Mouse (Mus musculus): ENCODE data around the gene Als2cl. TPM values are rescaled to one million over a fixed set of nuclear protein-coding genes. Genes with fewer than 3 reads are reported as not detected.

Gene Als2cl
- polyA plus RNA-seq, 1 experiment from 2014 or later, result 1.7 TPM

- no peak overlapping the region for H3K4me3 ChIP-seq (replicated peaks)
- 86% methylated on average over 12 of the region's 12 CpGs for WGBS
- no peak overlapping the region for H3K4me2 ChIP-seq
- ATAC-seq (ENCODE audit: low FRiP score), result no peak
- no peak overlapping the region for H3K9ac ChIP-seq
- H3K27me3 ChIP-seq, result no peaks in the 10 kb centered on the region
- H3K4me1 ChIP-seq, result no peaks in the 10 kb centered on the region
- H3K9me3 ChIP-seq, result no peaks in the 10 kb centered on the region
- no peaks in the 10 kb centered on the region for H3K36me3 ChIP-seq (replicated peaks)
- no peak overlapping the region for H3K27ac ChIP-seq
Observed at GRCm38 (mm10) chr9:110933850-110934437, 54.3 kb downstream of the Als2cl start.

GRCm38 (mm10) chr9:110935941-110936340 is 56.3 kb downstream of the Als2cl start:
- Histone ChIP-seq H3K27me3 (no peaks in the 10 kb centered on the region), H3K4me2 (no peak overlapping the region), H3K4me1 (no peaks in the 10 kb centered on the region), H3K27ac (no peak overlapping the region), H3K9me3 (no peaks in the 10 kb centered on the region), H3K36me3 (replicated peaks) (no peaks in the 10 kb centered on the region), H3K9ac (no peak overlapping the region), H3K4me3 (replicated peaks) (no peak overlapping the region)
- no peak for ATAC-seq (ENCODE audit: low FRiP score)
- WGBS, result 82% methylated on average over 7 of the region's 7 CpGs

- H3K27ac ChIP-seq, result no peak overlapping the region
- H3K4me1 ChIP-seq, result no peaks in the 10 kb centered on the region
- 80% methylated on average over 12 of the region's 12 CpGs for WGBS
- no peak for ATAC-seq (ENCODE audit: low FRiP score)
- H3K36me3 ChIP-seq (replicated peaks), result no peaks in the 10 kb centered on the region
- H3K27me3 ChIP-seq, result peaks cover 5% of the 10 kb centered on the region; the same call in 1 of the 2 replicates
- H3K4me3 ChIP-seq (replicated peaks), result no peak overlapping the region
- no peak overlapping the region for H3K9ac ChIP-seq
- H3K9me3 ChIP-seq, result no peaks in the 10 kb centered on the region
- no peak overlapping the region for H3K4me2 ChIP-seq
Observed at GRCm38 (mm10) chr9:110937506-110938490, 58.1 kb downstream of the Als2cl start.

GRCm38 (mm10) chr9:110944265-110944664 is 64.6 kb downstream of the Als2cl start:
- no peak overlapping the region for H3K4me2 ChIP-seq
- H3K4me3 ChIP-seq (replicated peaks), result no peak overlapping the region
- no peak for ATAC-seq (ENCODE audit: low FRiP score)
- H3K9ac ChIP-seq, result no peak overlapping the region
- WGBS, result 36% methylated on average over 13 of the region's 13 CpGs
- peaks cover 19% of the 10 kb centered on the region for H3K4me1 ChIP-seq
- peaks cover 65% of the 10 kb centered on the region for H3K27me3 ChIP-seq
- no peaks in the 10 kb centered on the region for H3K36me3 ChIP-seq (replicated peaks)
- H3K27ac ChIP-seq, result no peak overlapping the region
- no peaks in the 10 kb centered on the region for H3K9me3 ChIP-seq

GRCm38 (mm10) chr9:110945343-110945742 is 65.7 kb downstream of the Als2cl start:
- no peak overlapping the region for H3K9ac ChIP-seq
- H3K4me3 ChIP-seq (replicated peaks), result no peak overlapping the region
- peaks cover 66% of the 10 kb centered on the region for H3K27me3 ChIP-seq
- H3K4me1 ChIP-seq, result peaks cover 19% of the 10 kb centered on the region
- no peak overlapping the region for H3K4me2 ChIP-seq
- H3K9me3 ChIP-seq, result no peaks in the 10 kb centered on the region
- ATAC-seq (ENCODE audit: low FRiP score), result no peak
- WGBS, result 24% methylated on average over 18 of the region's 18 CpGs
- H3K36me3 ChIP-seq (replicated peaks), result no peaks in the 10 kb centered on the region
- H3K27ac ChIP-seq, result no peak overlapping the region

- 13% methylated on average over 11 of the region's 11 CpGs for WGBS
- Histone ChIP-seq H3K4me3 (replicated peaks) (no peak within 1 kb of the TSS), H3K27ac (no peak within 1 kb of the TSS), H3K4me2 (peak within 1 kb of the TSS; percentile 37), H3K27me3 (peaks cover 67% of the 10 kb centered on the region), H3K36me3 (replicated peaks) (no peaks in the 10 kb centered on the region), H3K4me1 (peaks cover 19% of the 10 kb centered on the region), H3K9ac (peak within 1 kb of the TSS; percentile 17; the same call in 1 of the 2 replicates), H3K9me3 (no peaks in the 10 kb centered on the region)
- no peak for ATAC-seq (ENCODE audit: low FRiP score)
Observed at GRCm38 (mm10) chr9:110945926-110946325, 66.3 kb downstream of the Als2cl start, which contains the start of gene Tdgf1. Tdgf1 (minus strand) TSS chr9:110946158.

- Histone ChIP-seq H3K4me3 (replicated peaks) (no peak overlapping the region), H3K4me1 (peaks cover 19% of the 10 kb centered on the region), H3K9me3 (no peaks in the 10 kb centered on the region), H3K4me2 (peak overlapping the region; percentile 37), H3K36me3 (replicated peaks) (no peaks in the 10 kb centered on the region), H3K27me3 (peaks cover 74% of the 10 kb centered on the region), H3K9ac (no peak overlapping the region), H3K27ac (no peak overlapping the region)
- no peak for ATAC-seq (ENCODE audit: low FRiP score)
- WGBS, result 4% methylated on average over 20 of the region's 20 CpGs
Observed at GRCm38 (mm10) chr9:110946548-110947044, 66.9 kb downstream of the Als2cl start.

GRCm38 (mm10) chr9:110947261-110947661 is 67.6 kb downstream of the Als2cl start:
- Histone ChIP-seq H3K27ac (no peak overlapping the region), H3K27me3 (peaks cover 81% of the 10 kb centered on the region), H3K9ac (peak overlapping the region; percentile 17; the same call in 1 of the 2 replicates), H3K9me3 (no peaks in the 10 kb centered on the region), H3K4me3 (replicated peaks) (no peak overlapping the region), H3K36me3 (replicated peaks) (no peaks in the 10 kb centered on the region), H3K4me1 (peaks cover 19% of the 10 kb centered on the region), H3K4me2 (peak overlapping the region; percentile 37)
- 3% methylated on average over 6 of the region's 6 CpGs for WGBS
- no peak for ATAC-seq (ENCODE audit: low FRiP score)

- ATAC-seq (ENCODE audit: low FRiP score), result no peak
- Histone ChIP-seq H3K4me1 (peaks cover 19% of the 10 kb centered on the region), H3K27ac (no peak overlapping the region), H3K4me3 (replicated peaks) (no peak overlapping the region), H3K4me2 (no peak overlapping the region), H3K9ac (no peak overlapping the region), H3K9me3 (no peaks in the 10 kb centered on the region), H3K27me3 (peaks cover 82% of the 10 kb centered on the region), H3K36me3 (replicated peaks) (no peaks in the 10 kb centered on the region)
- 15% methylated on average over 6 of the region's 6 CpGs for WGBS
Observed at GRCm38 (mm10) chr9:110947900-110948299, 68.2 kb downstream of the Als2cl start.

GRCm38 (mm10) chr9:110948813-110949310 is 69.2 kb downstream of the Als2cl start:
- Histone ChIP-seq H3K4me3 (replicated peaks) (no peak overlapping the region), H3K9me3 (no peaks in the 10 kb centered on the region), H3K4me1 (peaks cover 25% of the 10 kb centered on the region), H3K36me3 (replicated peaks) (no peaks in the 10 kb centered on the region), H3K4me2 (no peak overlapping the region), H3K27me3 (peaks cover 77% of the 10 kb centered on the region), H3K9ac (no peak overlapping the region), H3K27ac (no peak overlapping the region)
- 57% methylated on average over 8 of the region's 8 CpGs for WGBS
- no peak for ATAC-seq (ENCODE audit: low FRiP score)

GRCm38 (mm10) chr9:110950109-110950508 is 70.4 kb downstream of the Als2cl start:
- no peaks in the 10 kb centered on the region for H3K9me3 ChIP-seq
- H3K36me3 ChIP-seq (replicated peaks), result no peaks in the 10 kb centered on the region
- no peak for ATAC-seq (ENCODE audit: low FRiP score)
- no peak overlapping the region for H3K4me2 ChIP-seq
- H3K27me3 ChIP-seq, result peaks cover 74% of the 10 kb centered on the region
- H3K4me3 ChIP-seq (replicated peaks), result no peak overlapping the region
- no peak overlapping the region for H3K9ac ChIP-seq
- peaks cover 33% of the 10 kb centered on the region for H3K4me1 ChIP-seq
- H3K27ac ChIP-seq, result no peak overlapping the region
- WGBS, result 95% methylated on average over 3 of the region's 3 CpGs

Data from forebrain, embryonic 12.5 days (tissue).